Mouse (Mus musculus): ENCODE results near the gene Epha10.

DNA sequence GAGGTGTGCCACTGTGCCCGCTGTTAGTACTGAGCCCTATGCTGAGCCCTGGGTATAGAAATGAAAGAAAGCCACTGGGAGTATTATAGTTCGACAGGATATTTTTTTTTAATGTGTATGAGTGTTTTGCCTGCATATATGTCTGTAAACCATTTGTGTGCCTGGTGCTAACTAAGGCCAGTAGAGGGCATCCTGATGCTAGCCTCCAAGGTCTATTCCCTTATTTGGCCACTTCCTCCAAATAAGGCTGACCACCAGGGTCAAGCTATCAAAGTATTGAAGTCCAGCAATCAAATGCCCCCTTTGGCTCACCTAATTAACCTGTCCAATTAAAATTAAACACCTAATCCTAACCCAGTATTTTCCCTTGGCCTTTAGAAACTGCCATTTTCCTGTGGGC is 64.3 kb downstream of the Epha10 start:
- no peak for TF ChIP-seq GATA1 (IDR thresholded peaks at IDR 0.05; ENCODE audit: low read length)
- TF ChIP-seq TAL1 (IDR thresholded peaks at IDR 0.05; ENCODE audit: low read length): no peak
